Mouse (Mus musculus) kidney, adult 9 months (tissue): ENCODE measurements around the gene Rabggtb.
A peak's percentile ranks its signal among the peaks of the same experiment; 100 is the strongest.

ENCODE experiments used
- DNase-seq: peaks from one replicate; pipeline ENCODE4 v3.0.0; 2022

Rabggtb gene

GRCm38 (mm10) chr3:153912546-153913509 lies at the start of gene Rabggtb:
Gene Rabggtb, minus strand, starts transcription at chr3:153913009.
- DNase-seq = peak; percentile 97

DNA sequence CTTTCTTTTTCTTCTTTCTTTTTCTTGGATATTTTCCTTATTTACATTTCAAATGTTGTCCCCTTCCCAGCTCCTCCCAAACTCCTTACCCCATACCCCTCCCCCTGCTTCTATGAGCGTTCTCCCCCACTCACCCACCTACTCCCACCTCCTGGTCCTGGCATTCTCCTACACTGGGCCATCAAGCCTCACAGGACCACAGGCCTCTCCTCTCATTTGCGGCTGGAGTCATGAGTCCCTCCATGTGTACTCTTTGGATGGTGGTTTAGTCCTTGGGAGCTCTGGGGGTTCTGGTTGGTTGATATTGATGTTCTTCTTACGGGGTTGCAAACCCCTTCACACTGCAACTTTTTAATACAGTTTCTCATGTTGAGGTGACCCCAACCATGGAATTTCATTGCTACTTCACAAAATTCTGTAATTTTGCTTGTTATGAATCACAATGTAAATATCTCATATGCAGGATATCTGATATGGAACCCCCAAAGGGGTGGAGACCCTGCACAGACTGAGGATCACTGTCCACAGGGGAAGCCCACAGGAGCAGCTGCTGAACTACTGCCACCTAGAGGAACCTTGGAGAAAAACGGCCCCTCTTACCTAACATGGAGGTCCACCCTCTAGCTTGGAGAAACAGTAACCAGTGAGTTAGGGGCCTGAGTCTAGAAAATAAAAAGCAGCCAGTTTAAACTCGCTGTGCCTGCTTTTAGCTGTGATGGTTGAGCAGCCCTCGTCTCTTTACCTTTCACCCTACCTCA lies 49.0 kb upstream of the Rabggtb start:
- no peak for DNase-seq

DNA sequence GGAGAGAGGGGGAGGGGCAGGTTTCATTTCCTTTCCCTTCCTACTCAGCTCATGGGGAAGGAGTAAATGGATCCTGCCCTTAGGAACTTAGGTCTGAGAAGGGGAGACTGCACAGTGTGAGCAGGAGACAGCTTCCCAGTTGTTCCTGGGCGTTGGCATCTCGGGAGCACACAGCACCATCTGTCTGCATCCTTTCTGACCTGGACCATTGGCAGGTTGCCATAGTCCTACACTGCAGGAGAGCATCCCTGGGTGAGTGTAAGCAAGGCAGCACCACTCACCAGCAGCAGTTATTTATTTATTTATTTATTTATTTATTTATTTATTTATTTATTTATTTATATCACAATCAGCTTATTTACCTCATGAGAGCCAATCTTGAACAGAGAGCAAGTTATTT lies 48.1 kb upstream of the Rabggtb start:
- no peak for DNase-seq

- DNase-seq = peak; percentile 35
These were observed 47.0 kb upstream of the Rabggtb start for GRCm38 (mm10) chr3:153959731-153960207.

DNA sequence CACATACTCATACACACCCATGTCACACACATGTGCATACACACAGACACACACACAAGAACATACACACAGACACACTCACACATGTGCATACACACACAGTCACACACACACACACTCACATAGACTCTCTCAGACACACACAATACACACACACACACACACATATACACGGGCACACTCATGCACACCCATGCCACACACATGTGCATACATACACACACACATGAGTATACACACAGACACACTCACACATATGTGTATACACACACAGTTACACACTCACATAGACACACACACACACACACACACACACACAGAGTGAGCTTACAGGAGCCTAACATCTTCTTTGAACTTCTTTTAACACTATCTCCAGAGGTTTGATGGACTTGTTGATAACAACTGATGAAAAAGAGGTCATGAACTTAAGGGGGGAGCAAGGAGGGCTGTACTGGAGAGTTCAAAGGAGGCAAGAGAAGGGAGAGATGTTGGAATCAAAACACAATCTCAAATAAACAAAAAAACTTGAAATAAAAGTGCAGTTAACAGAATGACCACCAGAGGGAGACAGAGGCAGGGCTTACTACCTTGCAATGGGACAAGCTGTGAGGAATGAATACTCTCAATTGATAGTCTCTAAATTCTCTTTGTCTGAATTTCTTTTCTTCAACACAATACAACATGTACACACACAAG lies 46.4 kb upstream of the Rabggtb start:
- DNase-seq = peak; percentile 74

- DNase-seq = no peak
These were observed 45.1 kb upstream of the Rabggtb start for GRCm38 (mm10) chr3:153957916-153958315.

GRCm38 (mm10) chr3:153948176-153948575 lies 35.4 kb upstream of the Rabggtb start:
- DNase-seq = peak; percentile 61

DNA sequence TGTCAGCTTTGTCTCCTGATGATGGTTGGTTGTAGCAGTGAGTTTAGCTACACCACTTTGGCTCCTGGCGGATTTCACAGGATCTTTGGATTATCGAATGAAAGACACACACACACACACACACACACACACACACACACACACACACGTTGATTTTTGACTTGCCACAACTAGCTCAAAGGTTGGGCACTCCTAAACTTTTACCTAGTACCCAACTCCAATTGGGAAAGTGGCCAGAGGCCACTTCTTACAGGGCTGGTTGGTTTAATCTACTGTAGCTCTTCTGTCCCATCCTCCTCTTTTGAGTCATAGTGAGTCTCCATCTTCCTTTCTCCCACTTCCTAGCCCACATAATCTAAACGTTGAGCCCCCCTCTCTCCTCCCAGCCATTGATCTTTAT lies 34.5 kb upstream of the Rabggtb start:
- peak; percentile 35 for DNase-seq

GRCm38 (mm10) chr3:153944335-153944990 lies 31.7 kb upstream of the Rabggtb start, which contains the start of gene Acadm:
Gene Acadm, minus strand, starts transcription at chr3:153944632.
- peak; percentile 100 for DNase-seq

DNA sequence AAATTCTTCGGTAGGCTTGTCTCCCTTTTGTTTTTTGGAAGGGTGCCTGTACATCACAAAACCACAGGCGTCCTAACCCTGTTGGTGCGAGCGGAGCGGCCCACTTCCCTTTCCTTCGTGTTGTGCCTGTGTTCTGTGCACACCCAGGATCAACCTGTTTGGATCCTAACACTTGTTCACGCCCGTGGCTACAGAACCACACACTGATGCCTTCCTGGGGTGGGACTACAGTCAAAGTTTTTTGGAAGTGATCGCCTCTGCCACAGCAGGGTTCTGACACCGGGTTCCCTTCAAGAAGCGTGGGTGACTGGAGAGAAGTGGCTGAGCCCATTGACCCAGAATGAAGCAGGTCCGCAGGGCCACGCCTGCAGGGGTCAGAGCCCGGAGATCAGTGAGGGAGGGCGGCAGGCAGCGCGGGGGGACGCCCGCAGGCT lies 31.1 kb upstream of the Rabggtb start:
- no peak for DNase-seq

GRCm38 (mm10) chr3:153943003-153943640 lies 30.3 kb upstream of the Rabggtb start:
- peak; percentile 53 for DNase-seq

- DNase-seq = no peak
These were observed 28.8 kb upstream of the Rabggtb start for GRCm38 (mm10) chr3:153941613-153942012.

- DNase-seq = no peak
These were observed 27.7 kb upstream of the Rabggtb start for GRCm38 (mm10) chr3:153940486-153940885.

- DNase-seq = no peak
These were observed 27.2 kb upstream of the Rabggtb start for GRCm38 (mm10) chr3:153940021-153940420.

GRCm38 (mm10) chr3:153937116-153937810 lies 24.5 kb upstream of the Rabggtb start:
- peak; percentile 76 for DNase-seq

GRCm38 (mm10) chr3:153935878-153936277 lies 23.1 kb upstream of the Rabggtb start:
- DNase-seq = peak; percentile 54

DNA sequence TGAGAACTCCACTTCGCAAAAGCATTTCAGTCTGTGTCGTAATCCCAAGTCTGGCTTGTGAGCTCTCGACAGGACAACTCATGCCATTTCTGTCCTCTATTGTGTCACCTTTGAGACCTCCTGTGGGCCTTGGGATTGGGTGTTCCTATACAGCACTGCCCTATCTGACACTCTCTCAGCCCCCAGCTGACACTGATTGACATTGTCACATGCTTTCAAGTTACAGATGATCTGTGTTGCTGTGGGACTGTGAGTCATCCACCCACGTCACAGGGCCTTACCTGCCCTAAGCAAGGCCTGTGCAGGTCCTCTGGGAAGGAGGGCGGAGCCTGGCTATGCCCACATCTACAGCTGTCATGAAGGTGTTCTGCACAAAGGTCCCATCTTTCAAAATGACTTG lies 19.7 kb upstream of the Rabggtb start:
- DNase-seq = no peak

GRCm38 (mm10) chr3:153929526-153929925 lies 16.7 kb upstream of the Rabggtb start:
- DNase-seq = no peak

GRCm38 (mm10) chr3:153926333-153926732 lies 13.5 kb upstream of the Rabggtb start:
- DNase-seq = no peak

DNA sequence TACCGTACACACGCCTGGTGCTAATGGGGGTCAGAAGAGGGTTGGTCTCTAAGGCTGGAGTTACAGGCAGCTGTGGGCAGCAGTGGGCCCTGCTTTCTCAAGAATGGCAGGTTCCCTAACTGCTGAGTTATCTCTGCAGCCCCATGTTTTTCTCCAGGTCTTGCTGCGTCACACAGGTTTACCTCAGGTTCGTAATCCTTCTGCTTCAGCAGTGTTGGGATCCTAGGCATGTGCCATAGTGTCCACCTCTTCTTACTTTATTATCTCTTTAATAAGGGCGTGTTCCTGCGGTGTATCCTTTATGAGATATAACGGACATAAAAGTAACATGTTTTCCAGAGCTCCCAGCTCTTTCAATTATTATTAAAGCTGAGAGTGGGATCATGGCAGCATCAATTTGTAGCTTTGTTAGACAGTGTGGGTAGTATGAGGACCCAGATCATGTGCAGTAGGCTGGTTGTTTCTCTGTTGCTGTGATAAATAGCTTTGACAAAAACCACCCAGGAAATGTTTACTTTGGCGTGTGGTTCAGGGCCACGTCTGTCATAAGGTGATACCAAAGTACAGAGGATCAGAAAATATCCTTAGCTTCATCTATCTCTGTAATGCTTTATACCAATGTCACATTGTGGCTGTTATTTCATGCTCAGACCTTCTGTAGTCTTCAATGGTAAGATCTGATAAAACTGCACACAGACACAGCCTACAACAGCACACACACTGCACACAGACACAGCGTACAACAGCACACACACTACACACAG lies 8.5 kb upstream of the Rabggtb start:
- DNase-seq = no peak
